Mouse (Mus musculus): ENCODE data around the gene Acp1.

Gene Acp1

GRCm38 (mm10) chr12:30864347-30864746 lies 47.0 kb downstream of the Acp1 start:
- no peak for DNase-seq (ENCODE audit: low read depth, low spot score)

DNA sequence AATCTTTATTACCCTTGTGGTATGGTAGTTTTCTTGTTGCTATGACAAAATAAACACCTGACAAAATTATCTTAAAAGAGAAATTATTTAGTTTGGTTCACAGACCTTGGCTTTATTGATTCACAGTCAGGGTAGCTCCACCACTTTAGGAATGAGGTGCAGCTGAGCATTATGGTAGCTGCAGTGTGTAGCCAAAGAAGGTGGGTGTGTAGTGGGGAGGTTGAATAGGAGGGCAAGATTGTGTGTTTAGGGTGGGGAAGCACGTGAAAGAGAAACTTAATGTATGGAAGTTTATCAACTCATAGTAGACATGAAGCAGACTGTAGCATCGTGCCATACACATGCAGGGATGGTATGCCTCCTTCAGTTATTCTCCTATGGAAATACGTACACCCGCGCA lies 55.2 kb downstream of the Acp1 start:
- DNase-seq (ENCODE audit: low read depth, low spot score), result no peak

- DNase-seq (ENCODE audit: low read depth, low spot score), result no peak
These were observed 55.8 kb downstream of the Acp1 start for GRCm38 (mm10) chr12:30855442-30856159.

GRCm38 (mm10) chr12:30851871-30852270 lies 59.5 kb downstream of the Acp1 start:
- DNase-seq (ENCODE audit: low read depth, low spot score), result no peak

GRCm38 (mm10) chr12:30850902-30851301 lies 60.5 kb downstream of the Acp1 start:
- no peak for DNase-seq (ENCODE audit: low read depth, low spot score)

DNA sequence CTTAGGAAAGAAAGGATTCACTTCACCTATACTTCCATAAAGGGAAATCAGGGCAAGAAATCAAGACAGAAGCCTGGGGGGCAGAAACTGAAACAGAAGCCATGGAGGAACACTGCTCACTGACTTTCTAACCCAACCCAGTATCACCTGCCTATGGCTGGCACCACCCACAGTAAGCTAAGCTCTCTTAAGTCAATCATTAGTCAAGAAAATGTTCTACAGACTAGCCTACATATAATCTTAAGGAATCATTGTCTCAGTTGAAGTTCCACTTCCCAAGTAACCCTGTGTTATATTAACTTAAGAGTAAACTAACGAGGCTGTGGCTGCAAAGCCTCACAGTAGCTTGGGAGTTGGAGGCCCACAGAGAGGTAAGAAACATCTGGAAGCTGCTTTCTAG lies 62.9 kb downstream of the Acp1 start:
- no peak for DNase-seq (ENCODE audit: low read depth, low spot score)
